Mouse (Mus musculus) E14TG2a.4 (cell line): Measurements from ENCODE around the gene Gjb3.

Experiments
- CTCF ChIP-seq: conservative IDR thresholded peaks from 2 replicates; pipeline ENCODE4 v1.5.1; 2014; ENCODE audit warnings: low read length
- NANOG ChIP-seq: IDR thresholded peaks from 2 replicates; pipeline ENCODE4 v1.6.1; 2014; ENCODE audit warnings: borderline replicate concordance, low read length, mixed read lengths

DNA sequence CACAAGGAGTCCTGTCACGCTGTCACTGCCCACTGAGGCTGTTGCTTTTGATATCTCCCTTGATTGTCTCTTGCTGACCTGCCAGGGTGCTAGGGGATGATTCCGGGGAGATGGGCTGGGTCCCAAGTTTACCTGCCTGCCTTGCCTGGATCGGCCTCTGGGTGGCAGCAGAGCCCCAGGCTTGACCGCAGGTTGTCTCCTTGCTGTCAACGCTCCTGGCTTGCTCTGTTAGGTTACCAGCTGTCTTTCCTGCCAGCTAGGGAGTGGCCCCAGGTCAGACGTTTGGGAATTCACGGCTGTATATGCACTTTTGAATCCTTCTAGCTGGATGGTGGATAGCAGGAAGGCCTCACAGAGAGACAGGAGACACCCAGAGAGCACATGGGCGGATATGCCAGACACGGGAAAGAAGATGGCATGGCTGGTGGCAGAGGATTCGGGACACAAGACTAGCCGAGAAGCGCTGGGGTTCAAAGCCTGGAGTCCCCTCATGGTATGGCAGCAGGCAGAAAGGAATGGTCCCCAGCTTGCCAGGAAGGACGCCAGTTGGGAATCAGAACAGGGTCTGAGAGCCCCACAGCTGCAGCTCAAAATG lies 37.8 kb upstream of the Gjb3 start:
- TF ChIP-seq CTCF (peak; percentile 92), NANOG (no peak)
